Mouse (Mus musculus) NIH3T3 (cell line): ENCODE results near the gene Mdfic.

Experiments
- DNase-seq: peaks from one replicate; pipeline ENCODE4 v3.0.0-alpha.2; 2012; ENCODE audit warnings: low read depth

Gene Mdfic

DNA sequence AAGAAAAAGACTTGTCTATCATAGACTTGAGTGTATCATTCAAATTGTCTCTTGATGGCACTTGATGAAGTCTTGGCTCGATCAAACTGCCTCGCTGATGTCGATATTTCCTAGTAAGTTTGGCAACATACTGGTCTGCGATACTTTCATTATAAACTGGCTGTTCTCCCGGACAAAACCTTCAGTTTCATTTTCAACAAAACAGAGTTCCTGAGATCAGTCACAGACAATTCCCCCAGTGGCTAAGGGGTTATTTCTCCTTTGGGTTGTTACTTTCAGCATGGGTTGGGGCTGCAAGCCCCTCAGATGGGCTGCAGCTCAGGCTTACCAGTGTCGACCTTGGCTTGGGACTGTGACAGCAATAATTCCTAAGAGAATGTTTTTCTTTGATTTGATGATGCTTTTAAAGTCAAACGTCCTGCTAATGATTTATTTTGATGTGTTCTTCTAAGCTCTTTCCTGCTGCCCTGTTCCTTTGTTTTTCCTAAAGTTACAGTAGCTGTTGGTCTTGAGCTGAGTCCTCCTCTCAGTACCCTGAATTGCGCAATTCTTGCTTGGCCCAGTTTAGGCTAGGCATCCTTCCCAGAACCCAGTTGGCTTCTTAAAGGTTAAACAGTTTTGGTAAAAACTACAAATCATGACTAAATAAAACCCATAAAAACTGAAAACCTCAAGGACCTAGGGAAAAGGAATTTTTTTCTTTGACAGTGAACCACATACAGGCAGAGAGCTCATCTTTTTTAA, 73.3 kb downstream of the Mdfic start:
- DNase-seq = peak; percentile 93

DNA sequence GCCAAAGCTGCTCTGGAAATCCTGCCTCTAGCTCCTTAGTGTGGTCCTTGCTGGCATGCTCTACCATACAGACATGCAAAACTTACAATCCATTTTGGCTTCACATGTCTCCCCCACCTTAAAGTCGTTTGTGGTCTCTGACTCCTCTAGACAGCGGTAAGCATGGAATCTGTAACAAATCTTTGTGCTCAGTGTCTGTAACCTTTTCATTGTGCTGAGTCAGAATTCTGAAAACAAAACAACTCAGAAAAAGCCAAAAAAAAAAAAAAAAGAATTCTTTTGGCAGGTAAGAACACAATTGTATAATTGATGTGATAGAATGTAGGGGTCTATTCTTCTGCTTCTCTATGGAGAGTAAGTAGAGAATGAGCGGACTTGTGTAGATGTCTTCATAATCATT, 74.3 kb downstream of the Mdfic start:
- DNase-seq = peak; percentile 20

DNA sequence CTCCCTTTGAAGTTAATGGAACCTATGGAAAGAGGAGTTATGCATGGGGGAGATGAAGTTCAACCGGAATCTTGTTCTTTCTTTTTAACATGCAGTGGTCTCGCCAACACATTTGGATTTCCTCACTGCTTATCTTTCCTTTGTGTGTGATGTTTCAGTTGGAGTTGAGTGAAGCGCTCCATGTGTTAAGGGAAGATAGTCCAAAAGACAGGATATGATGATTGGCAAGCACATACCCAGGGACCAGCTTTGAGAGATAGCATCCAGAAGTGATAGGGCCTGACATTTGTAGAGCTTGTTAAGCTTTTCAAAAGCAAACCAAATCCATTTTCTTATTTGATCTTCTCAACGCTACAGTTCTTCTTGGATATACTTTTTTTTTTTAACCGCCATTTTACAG, 86.9 kb downstream of the Mdfic start:
- no peak for DNase-seq

DNA sequence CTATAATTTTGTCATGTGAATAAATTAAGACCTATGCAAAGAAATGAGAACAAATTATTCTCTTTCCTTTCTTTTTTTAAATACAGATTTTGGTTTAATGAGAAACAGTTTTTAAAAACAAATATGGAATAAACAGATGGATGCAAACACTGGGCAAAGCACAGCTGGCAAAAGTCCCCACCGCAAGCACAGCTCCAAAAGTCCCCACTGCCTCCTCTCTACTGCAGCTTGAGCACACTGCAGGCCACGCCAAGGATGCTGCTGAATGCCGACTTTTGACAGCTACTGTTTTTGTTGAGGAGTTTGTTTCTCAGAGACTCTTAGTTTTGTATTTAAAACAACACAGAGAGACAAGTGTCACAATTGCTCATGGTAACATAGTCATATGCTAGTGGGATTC, 104.8 kb downstream of the Mdfic start:
- DNase-seq = no peak

DNA sequence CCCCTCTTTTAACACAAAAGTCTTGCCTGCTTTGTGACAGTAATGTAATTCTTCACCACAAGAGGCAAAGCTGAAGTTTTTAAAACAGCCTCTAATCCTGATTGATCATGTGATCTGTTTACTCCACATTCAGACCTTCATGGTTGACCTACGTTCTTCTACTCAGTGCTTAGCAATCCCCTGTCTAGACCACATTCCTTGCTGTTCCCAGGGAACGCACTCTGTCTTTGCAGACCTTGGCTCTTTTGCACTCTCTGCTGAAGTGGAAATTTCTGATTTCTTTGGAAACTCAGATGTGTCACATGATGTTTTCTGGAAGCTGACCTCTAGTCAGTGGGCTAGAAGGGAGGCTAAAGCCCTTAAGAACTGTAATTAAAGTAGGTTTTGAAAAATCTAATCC, 109.4 kb downstream of the Mdfic start:
- DNase-seq = no peak

DNA sequence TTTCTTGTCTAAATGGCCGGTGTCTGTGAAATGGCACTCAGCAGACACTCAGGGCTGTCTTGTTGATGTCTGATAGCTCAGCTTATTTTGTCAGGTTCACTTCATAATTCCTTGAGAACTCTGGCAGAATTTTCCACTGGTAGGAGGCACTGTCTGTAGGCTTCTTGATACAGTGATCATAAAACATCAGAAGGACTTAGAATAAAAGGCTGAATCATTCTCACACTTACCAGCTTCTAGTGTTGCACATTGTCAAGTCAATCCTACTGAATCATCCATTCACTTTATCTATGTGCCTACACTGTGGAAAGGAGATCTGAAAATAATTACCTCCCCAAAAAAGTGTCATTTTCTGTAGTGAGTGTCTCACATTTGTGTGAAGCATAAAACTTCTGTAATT, 110.2 kb downstream of the Mdfic start:
- no peak for DNase-seq

DNA sequence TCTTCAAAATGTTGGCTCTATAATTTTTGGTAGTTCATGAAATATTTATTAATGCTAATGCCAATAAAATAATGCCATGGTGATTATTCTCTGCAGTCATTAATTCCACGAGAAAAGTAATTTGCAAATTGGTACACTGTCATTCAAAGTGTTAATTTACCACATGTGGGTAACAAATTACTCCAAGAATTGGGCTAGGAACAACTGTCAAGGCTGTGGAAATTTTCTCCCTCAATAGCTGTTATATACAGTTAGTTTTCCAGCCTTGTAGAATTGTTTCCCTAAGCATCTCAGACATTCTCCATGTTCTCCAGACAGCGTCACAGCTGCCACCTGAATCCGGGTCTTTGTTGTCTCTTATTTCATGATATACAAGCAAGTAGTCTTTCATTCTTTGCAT, 117.2 kb downstream of the Mdfic start:
- no peak for DNase-seq

DNA sequence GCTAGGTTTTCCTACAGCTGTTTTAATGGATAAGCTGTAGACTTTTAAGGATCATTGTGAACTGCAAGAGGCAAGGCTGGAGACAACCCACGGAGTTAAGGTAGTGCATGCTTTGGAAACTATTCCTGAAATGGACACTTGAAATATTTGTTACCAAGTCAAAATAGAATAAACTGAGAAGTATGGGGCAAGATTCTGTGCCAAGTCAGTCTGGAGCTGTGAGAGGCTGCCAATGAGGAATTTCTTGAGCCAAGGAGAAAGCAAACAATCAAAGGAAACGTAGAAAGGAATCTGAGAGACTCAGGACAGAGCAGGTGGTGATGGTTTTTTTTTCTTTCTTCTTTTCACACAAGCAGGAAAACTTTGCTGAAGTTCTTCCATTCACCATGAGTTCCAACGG, 119.4 kb downstream of the Mdfic start:
- DNase-seq = no peak

DNA sequence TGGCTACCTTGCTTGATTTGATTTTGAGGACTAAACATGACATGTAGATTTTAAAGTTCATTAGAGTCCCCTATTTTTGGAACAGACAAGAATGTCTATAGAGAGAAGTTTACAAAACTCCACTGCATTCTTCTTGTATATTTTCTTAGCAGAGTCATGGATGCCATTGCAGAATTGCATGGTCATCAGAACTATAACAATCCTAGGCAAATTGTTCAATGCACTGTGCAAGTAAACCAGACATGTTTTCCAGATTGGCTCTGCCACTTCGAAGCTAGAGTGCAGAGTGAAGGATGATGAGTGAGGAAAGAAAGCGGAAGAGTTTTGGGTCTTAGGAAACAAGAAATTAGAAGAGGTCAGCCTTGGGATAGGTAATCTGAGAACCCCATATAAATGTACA, 120.0 kb downstream of the Mdfic start:
- DNase-seq = no peak

DNA sequence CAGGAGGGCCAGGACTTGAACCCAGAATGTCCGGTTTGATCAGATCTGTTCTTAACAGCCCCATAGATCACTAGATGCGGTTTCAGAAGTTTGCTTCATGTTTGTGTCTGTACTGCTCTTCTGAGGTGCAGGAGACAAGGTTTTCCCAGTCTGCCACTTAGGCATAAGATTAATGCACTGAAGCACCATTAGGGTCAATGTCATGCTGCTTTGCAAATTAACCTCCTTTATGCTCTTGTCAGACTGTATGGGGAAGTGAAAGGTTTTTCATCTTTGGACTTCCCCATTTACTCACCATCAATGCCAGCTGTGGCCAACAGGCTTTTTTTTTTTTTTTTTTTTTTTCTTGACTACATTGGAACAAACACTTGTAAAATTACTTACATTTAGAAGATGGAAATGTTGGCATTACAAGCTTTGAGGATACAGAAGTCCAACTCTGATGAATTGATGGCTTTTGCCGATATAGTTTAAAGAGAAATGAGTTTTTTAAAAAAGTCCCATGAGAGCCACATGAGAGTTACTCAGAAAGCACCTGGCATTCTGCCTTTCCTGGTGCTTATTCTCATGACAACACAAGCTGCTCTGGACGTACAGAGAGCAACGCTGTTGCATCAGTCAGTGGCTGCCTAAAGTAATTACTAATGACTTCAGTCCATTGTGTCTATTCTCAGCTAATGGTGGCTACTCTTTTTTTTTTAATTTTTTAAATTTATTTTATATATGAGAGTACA, 121.2 kb downstream of the Mdfic start:
- peak; percentile 47 for DNase-seq

DNA sequence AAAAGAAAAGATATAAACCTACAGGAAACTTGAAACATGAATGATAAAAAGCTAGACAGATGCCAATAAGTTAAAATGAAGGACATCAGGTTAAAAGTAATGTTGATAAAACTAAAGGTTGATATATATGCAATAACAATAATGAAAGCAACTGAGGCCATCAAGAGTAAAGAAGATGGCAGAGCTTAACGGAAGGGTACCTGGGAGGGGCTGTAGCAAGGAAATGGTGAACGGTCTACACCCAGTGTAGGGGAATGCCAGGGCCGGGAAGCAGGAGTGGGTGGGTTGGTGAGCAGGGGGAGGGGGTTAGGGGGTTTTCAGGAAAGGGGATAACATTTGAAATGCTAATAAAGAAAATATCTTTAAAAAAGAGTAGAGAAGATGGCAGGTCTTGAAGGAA, 122.8 kb downstream of the Mdfic start:
- no peak for DNase-seq

DNA sequence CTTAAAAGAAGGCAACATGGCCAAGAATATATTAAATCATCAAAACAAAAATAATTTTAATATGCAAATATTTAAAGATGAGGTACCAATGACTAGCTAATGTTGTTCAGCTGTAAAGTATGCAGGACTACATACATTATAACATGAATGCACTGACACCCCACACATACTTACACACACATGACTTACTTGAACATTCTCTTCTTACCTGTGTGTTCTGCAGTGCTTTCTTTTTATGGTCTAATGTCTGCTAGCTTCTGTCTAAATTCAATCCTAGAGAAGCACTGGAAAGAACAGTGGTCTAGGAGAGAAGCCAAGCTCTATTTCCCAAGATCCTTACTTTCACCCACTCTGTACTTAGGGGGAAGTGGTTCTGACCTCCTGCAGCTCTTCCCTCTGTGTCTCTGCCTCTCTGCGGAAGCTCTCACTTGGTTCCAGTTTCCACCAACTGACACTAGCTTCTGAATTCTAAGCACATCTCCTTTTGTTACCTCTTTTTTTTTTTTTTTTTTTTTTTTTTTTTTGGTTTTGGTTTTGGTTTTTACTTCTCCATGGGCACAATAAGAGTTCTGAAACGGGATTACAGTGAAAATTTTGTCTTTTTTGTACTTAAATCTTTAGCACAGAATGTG, 125.4 kb downstream of the Mdfic start:
- no peak for DNase-seq
